Mouse (Mus musculus): ENCODE data around the gene Olfr1305. TPM values are rescaled to one million over a fixed set of nuclear protein-coding genes. Genes with fewer than 3 reads are reported as not detected.

Gene Olfr1305
- polyA plus RNA-seq (2012; rRNA removed) (not detected in 2 replicates), polyA plus RNA-seq (2014; fragmentation: Nextera tagmentation; extraction: Ambion mirVana) (not detected in 2 replicates)

GRCm38 (mm10) chr2:111877049-111877448 is at the start of gene Olfr1305:
Gene Olfr1305 (minus strand): TSS chr2:111877149.
- H3K9me3 ChIP-seq (ENCODE audit: control insufficient read depth, low read length): no peaks in the 10 kb centered on the region

GRCm38 (mm10) chr2:111916171-111916570 is 39.2 kb upstream of the Olfr1305 start, which contains the start of gene Olfr1306:
Gene Olfr1306 (minus strand): TSS chr2:111916271.
- no peak within 1 kb of the TSS for H3K4me2 ChIP-seq (replicated peaks; ENCODE audit: low read depth, low read length, severe bottlenecking)
- no peak within 1 kb of the TSS for H3K4me3 ChIP-seq (replicated peaks; ENCODE audit: low read length)
- no peaks in the 10 kb centered on the region for H3K9me3 ChIP-seq (ENCODE audit: control insufficient read depth, low read length)
- no peaks in the 10 kb centered on the region for H3K27me3 ChIP-seq (ENCODE audit: control insufficient read depth, insufficient read depth, low read length)
- 79% methylated on average over 1 of the region's 1 CpGs for WGBS
- no peaks in the 10 kb centered on the region for H3K36me3 ChIP-seq (ENCODE audit: control insufficient read depth, insufficient read depth, low read length)
- no peak for TF ChIP-seq POLR2A (IDR thresholded peaks at IDR 0.05; ENCODE audit: borderline replicate concordance, extremely low read depth, insufficient read depth, insufficient read length)
- H3K9ac ChIP-seq (ENCODE audit: low read depth, low read length, severe bottlenecking): no peak within 1 kb of the TSS
- DNase-seq (ENCODE audit: low spot score): no peak
- ATAC-seq (ENCODE audit: low FRiP score, low read depth): no peak
- no peaks in the 10 kb centered on the region for H3K4me1 ChIP-seq (ENCODE audit: control insufficient read depth, insufficient read depth, low read length)
- H3K27ac ChIP-seq (replicated peaks; ENCODE audit: low read depth, low read length): no peak within 1 kb of the TSS

More at GRCm38 (mm10) chr2:111877049-111877448, at the start of gene Olfr1305:
- no peak for ATAC-seq (ENCODE audit: low FRiP score, low read depth)
- no peaks in the 10 kb centered on the region for H3K27me3 ChIP-seq (ENCODE audit: control insufficient read depth, insufficient read depth, low read length)
- no peak within 1 kb of the TSS for H3K4me3 ChIP-seq (replicated peaks; ENCODE audit: low read length)
- no peak within 1 kb of the TSS for H3K9ac ChIP-seq (ENCODE audit: low read depth, low read length, severe bottlenecking)
- no peak for DNase-seq (ENCODE audit: low spot score)
- no peaks in the 10 kb centered on the region for H3K4me1 ChIP-seq (ENCODE audit: control insufficient read depth, insufficient read depth, low read length)
- no peak for TF ChIP-seq POLR2A (IDR thresholded peaks at IDR 0.05; ENCODE audit: borderline replicate concordance, extremely low read depth, insufficient read depth, insufficient read length)
- no peak within 1 kb of the TSS for H3K27ac ChIP-seq (replicated peaks; ENCODE audit: low read depth, low read length)
- H3K36me3 ChIP-seq (ENCODE audit: control insufficient read depth, insufficient read depth, low read length): no peaks in the 10 kb centered on the region
- no peak within 1 kb of the TSS for H3K4me2 ChIP-seq (replicated peaks; ENCODE audit: low read depth, low read length, severe bottlenecking)
- WGBS: 89% methylated on average over 2 of the region's 2 CpGs

- no peak for TF ChIP-seq POLR2A (IDR thresholded peaks at IDR 0.05; ENCODE audit: borderline replicate concordance, extremely low read depth, insufficient read depth, insufficient read length)
- no peak within 1 kb of the TSS for H3K27ac ChIP-seq (replicated peaks; ENCODE audit: low read depth, low read length)
- H3K9me3 ChIP-seq (ENCODE audit: control insufficient read depth, low read length): no peaks in the 10 kb centered on the region
- WGBS: 81% methylated on average over 2 of the region's 2 CpGs
- no peaks in the 10 kb centered on the region for H3K4me1 ChIP-seq (ENCODE audit: control insufficient read depth, insufficient read depth, low read length)
- no peak for ATAC-seq (ENCODE audit: low FRiP score, low read depth)
- no peak within 1 kb of the TSS for H3K4me3 ChIP-seq (replicated peaks; ENCODE audit: low read length)
- H3K4me2 ChIP-seq (replicated peaks; ENCODE audit: low read depth, low read length, severe bottlenecking): no peak within 1 kb of the TSS
- no peaks in the 10 kb centered on the region for H3K36me3 ChIP-seq (ENCODE audit: control insufficient read depth, insufficient read depth, low read length)
- no peak within 1 kb of the TSS for H3K9ac ChIP-seq (ENCODE audit: low read depth, low read length, severe bottlenecking)
- H3K27me3 ChIP-seq (ENCODE audit: control insufficient read depth, insufficient read depth, low read length): no peaks in the 10 kb centered on the region
- no peak for DNase-seq (ENCODE audit: low spot score)
These were observed 56.7 kb downstream of the Olfr1305 start, which contains the start of gene Olfr1303 for GRCm38 (mm10) chr2:111820240-111820639. Gene Olfr1303 (minus strand): TSS chr2:111820340.

Other genes with a start within 250 kb of the Olfr1305 start
- not detected in 2 replicates for gene Olfr1298, start 227.9 kb downstream of the Olfr1305 start, polyA plus RNA-seq (2012; rRNA removed)
- not detected in 2 replicates for gene Olfr1298, start 227.9 kb downstream of the Olfr1305 start, polyA plus RNA-seq (2014; fragmentation: Nextera tagmentation; extraction: Ambion mirVana)
- gene Olfr1299, start 215.7 kb downstream of the Olfr1305 start, polyA plus RNA-seq (2012; rRNA removed): not detected in 2 replicates
- gene Olfr1299, start 215.7 kb downstream of the Olfr1305 start, polyA plus RNA-seq (2014; fragmentation: Nextera tagmentation; extraction: Ambion mirVana): not detected in 2 replicates
- gene Olfr1301, start 126.1 kb downstream of the Olfr1305 start, polyA plus RNA-seq (2012; rRNA removed): not detected in 2 replicates
- not detected in 2 replicates for gene Olfr1301, start 126.1 kb downstream of the Olfr1305 start, polyA plus RNA-seq (2014; fragmentation: Nextera tagmentation; extraction: Ambion mirVana)
- gene Olfr1302, start 99.7 kb downstream of the Olfr1305 start, polyA plus RNA-seq (2012; rRNA removed): not detected in 2 replicates
- not detected in 2 replicates for gene Olfr1302, start 99.7 kb downstream of the Olfr1305 start, polyA plus RNA-seq (2014; fragmentation: Nextera tagmentation; extraction: Ambion mirVana)
- gene Olfr1303, start 56.8 kb downstream of the Olfr1305 start, polyA plus RNA-seq (2012; rRNA removed): not detected in 2 replicates
- gene Olfr1303, start 56.8 kb downstream of the Olfr1305 start, polyA plus RNA-seq (2014; fragmentation: Nextera tagmentation; extraction: Ambion mirVana): not detected in 2 replicates
- gene Olfr1306, start 39.1 kb upstream of the Olfr1305 start, polyA plus RNA-seq (2012; rRNA removed): not detected in 2 replicates
- gene Olfr1306, start 39.1 kb upstream of the Olfr1305 start, polyA plus RNA-seq (2014; fragmentation: Nextera tagmentation; extraction: Ambion mirVana): not detected in 2 replicates
- gene Olfr1307, start 72.3 kb upstream of the Olfr1305 start, polyA plus RNA-seq (2012; rRNA removed): not detected in 2 replicates
- 0.01 TPM in 1 of 2 replicates, not detected in the other for gene Olfr1307, start 72.3 kb upstream of the Olfr1305 start, polyA plus RNA-seq (2014; fragmentation: Nextera tagmentation; extraction: Ambion mirVana)
- not detected in 2 replicates for gene Olfr1308, start 87.8 kb upstream of the Olfr1305 start, polyA plus RNA-seq (2012; rRNA removed)
- gene Olfr1308, start 87.8 kb upstream of the Olfr1305 start, polyA plus RNA-seq (2014; fragmentation: Nextera tagmentation; extraction: Ambion mirVana): not detected in 2 replicates
- not detected in 2 replicates for gene Olfr1309, start 113.1 kb upstream of the Olfr1305 start, polyA plus RNA-seq (2012; rRNA removed)
- not detected in 2 replicates for gene Olfr1309, start 113.1 kb upstream of the Olfr1305 start, polyA plus RNA-seq (2014; fragmentation: Nextera tagmentation; extraction: Ambion mirVana)
- 0.01 TPM in 1 of 2 replicates, not detected in the other for gene Olfr1310, start 135.6 kb upstream of the Olfr1305 start, polyA plus RNA-seq (2012; rRNA removed)
- not detected in 2 replicates for gene Olfr1310, start 135.6 kb upstream of the Olfr1305 start, polyA plus RNA-seq (2014; fragmentation: Nextera tagmentation; extraction: Ambion mirVana)
- gene Olfr1311, start 147.3 kb upstream of the Olfr1305 start, polyA plus RNA-seq (2012; rRNA removed): not detected in 2 replicates
- gene Olfr1311, start 147.3 kb upstream of the Olfr1305 start, polyA plus RNA-seq (2014; fragmentation: Nextera tagmentation; extraction: Ambion mirVana): not detected in 2 replicates
- gene Olfr1312, start 173.1 kb upstream of the Olfr1305 start, polyA plus RNA-seq (2012; rRNA removed): not detected in 2 replicates
- not detected in 2 replicates for gene Olfr1312, start 173.1 kb upstream of the Olfr1305 start, polyA plus RNA-seq (2014; fragmentation: Nextera tagmentation; extraction: Ambion mirVana)
- not detected in 2 replicates for gene Olfr1313, start 200.7 kb upstream of the Olfr1305 start, polyA plus RNA-seq (2012; rRNA removed)
- not detected in 2 replicates for gene Olfr1313, start 200.7 kb upstream of the Olfr1305 start, polyA plus RNA-seq (2014; fragmentation: Nextera tagmentation; extraction: Ambion mirVana)
- 0.10 TPM in 1 of 2 replicates, not detected in the other for gene Olfr1314, start 219.6 kb upstream of the Olfr1305 start, polyA plus RNA-seq (2012; rRNA removed)
- not detected in 2 replicates for gene Olfr1314, start 219.6 kb upstream of the Olfr1305 start, polyA plus RNA-seq (2014; fragmentation: Nextera tagmentation; extraction: Ambion mirVana)
- not detected in 2 replicates for gene Olfr1315-ps1, start 238.3 kb upstream of the Olfr1305 start, polyA plus RNA-seq (2012; rRNA removed)
- not detected in 2 replicates for gene Olfr1315-ps1, start 238.3 kb upstream of the Olfr1305 start, polyA plus RNA-seq (2014; fragmentation: Nextera tagmentation; extraction: Ambion mirVana)

Data from limb, embryonic 14.5 days (tissue).